Mouse (Mus musculus) regulatory T cell (primary cell): ENCODE measurements around the gene Pidd1.

Experiments used
- in situ Hi-C: fragments of 300-600 bp; cut with MboI, MseI; formaldehyde crosslinking; loops from one replicate; pipeline ENCODE4 v1.15.1; 2025; ENCODE audit warnings: high pct_unique_total_duplicates

Gene Pidd1

GRCm38 (mm10) chr7:141438201-141438968 is 5.4 kb downstream of the Pidd1 start:
- in situ Hi-C loops = loop anchor here (10.0 kb wide), 1 partner anchor 1304 kb away; the partner anchor contains the start of gene Mtg1

- in situ Hi-C loops = loop anchor here (10.0 kb wide), 1 partner anchor 1303 kb away; the partner anchor contains the start of gene Mtg1
These were observed 6.4 kb downstream of the Pidd1 start, which contains the start of gene Slc25a22 for GRCm38 (mm10) chr7:141437178-141438120. Slc25a22 (minus strand) TSS chr7:141437892.

- in situ Hi-C loops = loop anchor here (10.0 kb wide), 1 partner anchor 1302 kb away; the partner anchor contains the start of gene Mtg1
These were observed 7.3 kb downstream of the Pidd1 start for GRCm38 (mm10) chr7:141436523-141436892.

- in situ Hi-C loops = loop anchor here (10.0 kb wide), 1 partner anchor 1301 kb away; the partner anchor contains the start of gene Mtg1
These were observed 7.8 kb downstream of the Pidd1 start for GRCm38 (mm10) chr7:141435856-141436522.

GRCm38 (mm10) chr7:141435129-141435855 is 8.5 kb downstream of the Pidd1 start:
- in situ Hi-C loops = loop anchor here (10.0 kb wide), 1 partner anchor 1300 kb away; the partner anchor contains the start of gene Mtg1

- in situ Hi-C loops = loop anchor here (5.0 to 10.0 kb wide), 2 partner anchors 37 to 1300 kb away; partner anchors contain the start of gene Mtg1
These were observed 9.4 kb downstream of the Pidd1 start for GRCm38 (mm10) chr7:141434464-141434863.

- in situ Hi-C loops = loop anchor here (5.0 to 10.0 kb wide), 2 partner anchors 36 to 1299 kb away; partner anchors contain the start of gene Mtg1
These were observed 10.1 kb downstream of the Pidd1 start for GRCm38 (mm10) chr7:141433517-141434400.

- in situ Hi-C loops = loop anchor here (5.0 to 10.0 kb wide), 2 partner anchors 36 to 1298 kb away; partner anchors contain the start of gene Mtg1
These were observed 10.9 kb downstream of the Pidd1 start for GRCm38 (mm10) chr7:141432741-141433516.

GRCm38 (mm10) chr7:141432186-141432611 is 11.6 kb downstream of the Pidd1 start:
- in situ Hi-C loops = loop anchor here (5.0 to 10.0 kb wide), 2 partner anchors 35 to 1297 kb away; partner anchors contain the start of gene Mtg1

GRCm38 (mm10) chr7:141431434-141432185 is 12.2 kb downstream of the Pidd1 start:
- in situ Hi-C loops = loop anchor here (5.0 to 10.0 kb wide), 2 partner anchors 34 to 1297 kb away; partner anchors contain the start of gene Mtg1

GRCm38 (mm10) chr7:141430585-141431240 is 13.1 kb downstream of the Pidd1 start:
- in situ Hi-C loops = loop anchor here (5.0 to 10.0 kb wide), 2 partner anchors 33 to 1296 kb away; partner anchors contain the start of gene Mtg1

GRCm38 (mm10) chr7:141429840-141430584 is 13.8 kb downstream of the Pidd1 start:
- in situ Hi-C loops = loop anchor here (5.0 to 10.0 kb wide), 2 partner anchors 33 to 1295 kb away; partner anchors contain the start of gene Mtg1

GRCm38 (mm10) chr7:141429310-141429709 is 14.5 kb downstream of the Pidd1 start, which contains the start of gene Cend1:
Cend1 (minus strand) TSS chr7:141429491.
- in situ Hi-C loops = no loop called here

- in situ Hi-C loops = no loop called here
These were observed 15.1 kb downstream of the Pidd1 start for GRCm38 (mm10) chr7:141428701-141429100.

- in situ Hi-C loops = no loop called here
These were observed 16.7 kb downstream of the Pidd1 start for GRCm38 (mm10) chr7:141426948-141427730.
